Mouse (Mus musculus): ENCODE measurements around the gene Wdr64. TPM values are rescaled to one million over a fixed set of nuclear protein-coding genes. Genes with fewer than 3 reads are reported as not detected.

Gene Wdr64
- polyA plus RNA-seq, 1 experiment from 2014 or later: not detected

DNA sequence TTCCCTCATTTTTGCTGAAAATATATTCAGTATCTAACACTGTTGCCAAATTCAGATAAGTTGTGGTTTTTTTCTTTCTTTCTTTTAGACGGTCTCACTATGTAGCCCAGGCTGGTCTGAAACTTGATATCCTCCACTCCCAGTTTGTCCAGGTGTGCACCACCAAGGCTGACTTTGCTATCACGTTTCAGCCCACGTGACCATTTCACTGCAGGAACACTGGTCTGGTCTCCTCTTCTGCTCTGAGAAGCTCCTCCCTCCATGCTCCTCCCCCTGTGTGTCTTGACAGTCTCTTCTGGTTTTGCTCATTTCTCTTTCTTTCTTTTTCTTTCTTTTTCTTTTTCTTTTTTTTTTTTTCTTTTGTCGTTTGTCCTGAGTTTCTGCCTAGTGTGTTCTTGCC, 1.4 kb downstream of the Wdr64 start:
- Histone ChIP-seq H3K27me3 (replicated peaks; ENCODE audit: control insufficient read depth, insufficient read depth, low read length) (no peaks in the 10 kb centered on the region), H3K4me1 (replicated peaks; ENCODE audit: control insufficient read depth, insufficient read depth, low read length) (no peaks in the 10 kb centered on the region), H3K4me3 (ENCODE audit: low read depth, low read length) (no peak overlapping the region), H3K36me3 (ENCODE audit: control insufficient read depth, insufficient read depth, low read length) (no peaks in the 10 kb centered on the region), H3K9me3 (ENCODE audit: control insufficient read depth, low read length) (no peaks in the 10 kb centered on the region), H3K27ac (ENCODE audit: low read depth, low read length) (no peak overlapping the region), H3K9ac (ENCODE audit: low read depth, low read length) (no peak overlapping the region), H3K4me2 (no peak overlapping the region)
- 0 out of 2 replicates have a peak, but pooled peaks have one; percentile 57 for ATAC-seq (replicated peaks; ENCODE audit: low FRiP score)
- 34% methylated on average over 4 of the region's 4 CpGs for WGBS
- DNase-seq (ENCODE audit: low spot score): no peak

DNA sequence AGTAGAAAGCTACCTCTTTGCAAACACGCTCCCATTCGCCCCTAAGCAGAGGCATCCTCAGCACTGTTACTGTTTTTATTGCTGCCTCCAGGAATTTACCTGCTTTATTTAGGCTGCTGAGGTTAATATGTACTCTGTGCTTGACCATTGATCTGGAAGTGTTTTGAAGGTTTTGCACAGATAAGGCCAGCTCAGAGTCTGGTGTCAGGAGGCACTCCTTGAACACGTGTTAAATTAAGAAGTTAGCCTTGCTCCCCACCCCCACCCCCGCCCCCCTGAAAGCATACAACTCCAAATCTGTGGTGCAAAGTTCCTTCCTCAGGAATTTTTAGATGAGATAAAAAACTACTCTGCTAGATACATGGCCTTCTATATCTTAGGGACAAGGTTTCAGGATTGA, 2.8 kb downstream of the Wdr64 start:
- no peak overlapping the region for H3K9ac ChIP-seq (ENCODE audit: low read depth, low read length)
- DNase-seq (ENCODE audit: low spot score): no peak
- H3K36me3 ChIP-seq (ENCODE audit: control insufficient read depth, insufficient read depth, low read length): no peaks in the 10 kb centered on the region
- H3K27ac ChIP-seq (ENCODE audit: low read depth, low read length): no peak overlapping the region
- no peaks in the 10 kb centered on the region for H3K4me1 ChIP-seq (replicated peaks; ENCODE audit: control insufficient read depth, insufficient read depth, low read length)
- H3K9me3 ChIP-seq (ENCODE audit: control insufficient read depth, low read length): no peaks in the 10 kb centered on the region
- H3K27me3 ChIP-seq (replicated peaks; ENCODE audit: control insufficient read depth, insufficient read depth, low read length): no peaks in the 10 kb centered on the region
- H3K4me3 ChIP-seq (ENCODE audit: low read depth, low read length): no peak overlapping the region
- H3K4me2 ChIP-seq: no peak overlapping the region
- ATAC-seq (replicated peaks; ENCODE audit: low FRiP score): no peak
- 66% methylated on average over 4 of the region's 4 CpGs for WGBS

DNA sequence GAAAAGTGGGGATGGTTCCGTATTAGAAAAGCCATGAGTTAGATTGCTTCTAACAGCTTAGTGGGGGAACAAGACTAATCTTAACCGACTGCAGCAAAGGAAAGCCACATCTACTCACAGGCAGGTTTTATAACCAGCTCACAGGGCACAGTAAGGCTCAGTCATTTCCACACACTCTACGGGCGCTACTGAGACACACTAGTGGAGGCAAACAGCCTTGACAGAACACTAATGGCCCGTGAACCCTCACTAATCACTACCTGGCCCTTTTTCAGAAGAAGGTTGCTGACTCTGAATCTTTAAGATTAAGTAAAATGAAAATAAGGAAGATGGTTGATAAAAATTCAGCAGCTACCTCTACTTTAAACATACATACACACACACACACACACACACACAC, 9.2 kb downstream of the Wdr64 start:
- ATAC-seq (replicated peaks; ENCODE audit: low FRiP score) (no peak), DNase-seq (ENCODE audit: low spot score) (no peak)
- H3K4me2 ChIP-seq: no peak overlapping the region
- H3K27ac ChIP-seq (ENCODE audit: low read depth, low read length): no peak overlapping the region
- no peaks in the 10 kb centered on the region for H3K9me3 ChIP-seq (ENCODE audit: control insufficient read depth, low read length)
- no peak overlapping the region for H3K4me3 ChIP-seq (ENCODE audit: low read depth, low read length)
- H3K36me3 ChIP-seq (ENCODE audit: control insufficient read depth, insufficient read depth, low read length): no peaks in the 10 kb centered on the region
- H3K27me3 ChIP-seq (replicated peaks; ENCODE audit: control insufficient read depth, insufficient read depth, low read length): no peaks in the 10 kb centered on the region
- H3K4me1 ChIP-seq (replicated peaks; ENCODE audit: control insufficient read depth, insufficient read depth, low read length): no peaks in the 10 kb centered on the region
- H3K9ac ChIP-seq (ENCODE audit: low read depth, low read length): no peak overlapping the region
- 78% methylated on average over 5 of the region's 5 CpGs for WGBS

DNA sequence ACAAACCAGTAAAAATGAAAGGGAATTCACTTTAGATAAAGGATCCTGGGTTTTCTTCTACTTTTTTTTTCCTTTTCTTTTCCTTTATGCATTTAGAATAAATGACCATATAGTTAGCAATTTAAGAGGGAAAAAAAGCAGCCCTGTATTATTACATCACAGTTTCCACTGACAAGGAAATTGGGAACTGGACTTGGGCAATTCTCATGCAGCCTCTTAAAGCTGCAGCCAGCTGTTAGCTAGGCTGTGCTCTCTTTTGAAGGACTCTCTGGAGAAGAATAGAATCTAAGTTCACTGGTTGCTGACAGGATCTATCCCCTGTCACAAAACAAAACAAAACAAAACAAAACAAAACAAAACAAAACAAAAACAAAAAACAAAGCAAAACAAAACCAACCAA, 9.6 kb downstream of the Wdr64 start:
- H3K27ac ChIP-seq (ENCODE audit: low read depth, low read length): no peak overlapping the region
- no peaks in the 10 kb centered on the region for H3K4me1 ChIP-seq (replicated peaks; ENCODE audit: control insufficient read depth, insufficient read depth, low read length)
- H3K9ac ChIP-seq (ENCODE audit: low read depth, low read length): no peak overlapping the region
- no peak overlapping the region for H3K4me2 ChIP-seq
- ATAC-seq (replicated peaks; ENCODE audit: low FRiP score): no peak
- H3K27me3 ChIP-seq (replicated peaks; ENCODE audit: control insufficient read depth, insufficient read depth, low read length): no peaks in the 10 kb centered on the region
- H3K4me3 ChIP-seq (ENCODE audit: low read depth, low read length): no peak overlapping the region
- DNase-seq (ENCODE audit: low spot score): no peak
- no peaks in the 10 kb centered on the region for H3K36me3 ChIP-seq (ENCODE audit: control insufficient read depth, insufficient read depth, low read length)
- no peaks in the 10 kb centered on the region for H3K9me3 ChIP-seq (ENCODE audit: control insufficient read depth, low read length)

DNA sequence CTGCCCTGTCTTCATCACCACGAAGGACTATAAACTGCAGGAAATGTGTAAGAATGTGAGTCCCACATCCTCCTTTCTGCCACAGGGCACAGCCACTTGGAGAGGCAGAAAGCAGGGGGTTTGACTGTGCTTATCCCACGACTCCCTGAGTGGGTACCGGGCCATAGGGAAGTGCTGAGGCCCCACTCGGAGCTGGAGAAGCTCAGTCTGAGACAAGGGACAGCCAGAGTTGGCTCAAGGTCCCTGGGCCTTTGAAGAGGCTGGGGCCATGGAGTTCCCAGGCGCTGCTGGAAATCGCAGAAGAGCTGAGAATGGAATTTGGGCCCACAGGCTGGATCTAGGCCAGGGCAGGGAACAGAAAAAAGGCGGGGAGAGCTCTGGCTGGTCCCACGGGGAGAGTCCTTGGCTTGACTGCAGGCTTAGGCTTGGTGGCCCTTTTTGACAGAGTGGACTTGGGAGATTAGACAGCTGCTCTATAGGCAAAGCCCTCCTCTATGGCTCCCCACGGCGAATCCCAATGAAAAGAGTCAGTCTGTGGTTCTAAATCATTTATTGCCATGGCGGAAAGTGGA, 14.0 kb downstream of the Wdr64 start:
- no peak overlapping the region for H3K27ac ChIP-seq (ENCODE audit: low read depth, low read length)
- no peak for ATAC-seq (replicated peaks; ENCODE audit: low FRiP score)
- no peaks in the 10 kb centered on the region for H3K4me1 ChIP-seq (replicated peaks; ENCODE audit: control insufficient read depth, insufficient read depth, low read length)
- H3K36me3 ChIP-seq (ENCODE audit: control insufficient read depth, insufficient read depth, low read length): no peaks in the 10 kb centered on the region
- WGBS: 81% methylated on average over 11 of the region's 11 CpGs
- H3K4me3 ChIP-seq (ENCODE audit: low read depth, low read length): no peak overlapping the region
- no peak overlapping the region for H3K9ac ChIP-seq (ENCODE audit: low read depth, low read length)
- H3K9me3 ChIP-seq (ENCODE audit: control insufficient read depth, low read length): no peaks in the 10 kb centered on the region
- H3K4me2 ChIP-seq: no peak overlapping the region
- H3K27me3 ChIP-seq (replicated peaks; ENCODE audit: control insufficient read depth, insufficient read depth, low read length): no peaks in the 10 kb centered on the region
- no peak for DNase-seq (ENCODE audit: low spot score)

DNA sequence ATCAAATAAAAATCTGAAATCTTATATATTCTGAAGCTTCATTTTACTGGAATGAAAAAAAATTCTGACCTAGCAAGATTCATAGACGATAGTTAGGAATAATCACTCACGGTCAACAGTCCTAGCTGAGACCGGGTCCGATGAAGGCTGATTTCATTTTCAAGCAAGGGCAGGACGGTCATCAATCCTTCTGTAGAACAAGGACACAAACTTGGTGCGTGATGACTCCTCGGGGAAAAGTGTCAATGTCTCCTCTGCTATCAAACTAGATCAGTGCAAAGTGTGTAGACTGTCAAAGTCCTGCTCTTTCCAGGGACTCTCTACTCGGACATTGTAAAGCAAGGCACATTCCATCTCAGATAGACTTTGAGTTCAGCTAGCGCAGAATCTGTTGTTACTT, 18.4 kb downstream of the Wdr64 start:
- Histone ChIP-seq H3K27ac (ENCODE audit: low read depth, low read length) (no peak overlapping the region), H3K27me3 (replicated peaks; ENCODE audit: control insufficient read depth, insufficient read depth, low read length) (no peaks in the 10 kb centered on the region), H3K9me3 (ENCODE audit: control insufficient read depth, low read length) (no peaks in the 10 kb centered on the region), H3K36me3 (ENCODE audit: control insufficient read depth, insufficient read depth, low read length) (no peaks in the 10 kb centered on the region), H3K4me2 (no peak overlapping the region), H3K4me1 (replicated peaks; ENCODE audit: control insufficient read depth, insufficient read depth, low read length) (no peaks in the 10 kb centered on the region), H3K9ac (ENCODE audit: low read depth, low read length) (no peak overlapping the region), H3K4me3 (ENCODE audit: low read depth, low read length) (no peak overlapping the region)
- 86% methylated on average over 9 of the region's 9 CpGs for WGBS
- DNase-seq (ENCODE audit: low spot score) (no peak), ATAC-seq (replicated peaks; ENCODE audit: low FRiP score) (no peak)

DNA sequence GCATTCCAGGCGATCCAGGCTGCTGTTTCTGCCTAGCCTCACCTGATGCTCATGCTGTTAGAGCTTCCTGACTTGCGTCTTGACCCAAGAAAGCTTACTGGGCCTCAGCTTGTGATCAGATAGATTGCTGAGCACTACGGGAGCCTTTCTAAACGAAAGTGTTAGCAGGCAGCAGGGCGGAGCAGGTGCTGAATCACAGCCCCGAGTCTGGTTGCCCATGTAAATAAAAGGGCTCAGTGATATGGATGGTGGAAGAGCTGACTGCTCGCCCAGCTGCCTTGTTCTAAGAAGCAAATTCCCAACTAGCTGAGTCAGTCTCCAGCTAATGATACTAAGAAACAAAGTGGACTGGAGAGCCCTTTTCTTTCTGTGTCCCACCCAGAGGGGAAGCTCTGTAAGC, 27.4 kb downstream of the Wdr64 start:
- no peak overlapping the region for H3K4me3 ChIP-seq (ENCODE audit: low read depth, low read length)
- WGBS: 36% methylated on average over 7 of the region's 7 CpGs
- no peak overlapping the region for H3K27ac ChIP-seq (ENCODE audit: low read depth, low read length)
- H3K9me3 ChIP-seq (ENCODE audit: control insufficient read depth, low read length): no peaks in the 10 kb centered on the region
- no peaks in the 10 kb centered on the region for H3K27me3 ChIP-seq (replicated peaks; ENCODE audit: control insufficient read depth, insufficient read depth, low read length)
- H3K9ac ChIP-seq (ENCODE audit: low read depth, low read length): no peak overlapping the region
- no peak overlapping the region for H3K4me2 ChIP-seq
- ATAC-seq (replicated peaks; ENCODE audit: low FRiP score): no peak
- no peaks in the 10 kb centered on the region for H3K36me3 ChIP-seq (ENCODE audit: control insufficient read depth, insufficient read depth, low read length)
- no peaks in the 10 kb centered on the region for H3K4me1 ChIP-seq (replicated peaks; ENCODE audit: control insufficient read depth, insufficient read depth, low read length)
- no peak for DNase-seq (ENCODE audit: low spot score)

DNA sequence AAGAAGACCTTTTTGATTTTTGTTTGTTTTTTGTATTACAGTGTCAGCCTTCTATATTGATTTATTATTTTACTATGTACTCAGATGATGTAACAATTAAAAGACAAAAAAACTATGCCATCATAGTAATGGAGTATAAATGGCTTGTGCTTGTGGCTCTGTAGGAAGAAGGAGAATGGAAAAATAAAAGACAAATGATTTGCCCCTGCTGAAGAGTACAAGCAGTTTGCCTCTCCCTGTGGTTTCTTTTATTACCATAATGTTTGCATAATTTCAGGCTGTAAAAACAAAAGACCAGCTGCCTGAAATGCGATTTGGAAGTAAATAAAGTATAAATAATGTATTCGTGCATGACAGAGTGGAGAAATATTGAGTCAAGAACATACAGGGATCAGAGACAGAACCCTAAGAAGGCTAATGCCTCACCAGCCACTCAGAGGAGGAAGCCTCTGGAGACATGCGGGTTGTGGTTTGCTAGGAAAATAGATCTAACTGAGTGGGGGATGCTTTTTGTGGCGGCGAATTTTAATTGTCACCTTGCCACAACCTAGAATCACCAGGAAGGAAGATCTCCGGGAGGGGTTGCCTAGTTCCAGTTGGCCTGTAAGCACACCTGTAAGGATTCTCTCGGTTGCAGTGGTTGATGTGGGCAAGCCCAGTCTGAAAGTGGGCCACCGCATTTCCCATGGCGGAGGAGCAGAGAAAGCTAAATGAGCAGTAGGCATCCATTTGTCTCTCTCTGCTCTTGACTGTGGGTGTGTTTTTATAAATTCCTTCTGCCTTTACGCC, 56.4 kb downstream of the Wdr64 start:
- no peaks in the 10 kb centered on the region for H3K9me3 ChIP-seq (ENCODE audit: control insufficient read depth, low read length)
- 73% methylated on average over 10 of the region's 10 CpGs for WGBS
- no peak for DNase-seq (ENCODE audit: low spot score)
- no peak overlapping the region for H3K27ac ChIP-seq (ENCODE audit: low read depth, low read length)
- no peaks in the 10 kb centered on the region for H3K4me1 ChIP-seq (replicated peaks; ENCODE audit: control insufficient read depth, insufficient read depth, low read length)
- H3K9ac ChIP-seq (ENCODE audit: low read depth, low read length): no peak overlapping the region
- ATAC-seq (replicated peaks; ENCODE audit: low FRiP score): no peak
- no peak overlapping the region for H3K4me2 ChIP-seq
- H3K36me3 ChIP-seq (ENCODE audit: control insufficient read depth, insufficient read depth, low read length): no peaks in the 10 kb centered on the region
- no peaks in the 10 kb centered on the region for H3K27me3 ChIP-seq (replicated peaks; ENCODE audit: control insufficient read depth, insufficient read depth, low read length)
- H3K4me3 ChIP-seq (ENCODE audit: low read depth, low read length): no peak overlapping the region

DNA sequence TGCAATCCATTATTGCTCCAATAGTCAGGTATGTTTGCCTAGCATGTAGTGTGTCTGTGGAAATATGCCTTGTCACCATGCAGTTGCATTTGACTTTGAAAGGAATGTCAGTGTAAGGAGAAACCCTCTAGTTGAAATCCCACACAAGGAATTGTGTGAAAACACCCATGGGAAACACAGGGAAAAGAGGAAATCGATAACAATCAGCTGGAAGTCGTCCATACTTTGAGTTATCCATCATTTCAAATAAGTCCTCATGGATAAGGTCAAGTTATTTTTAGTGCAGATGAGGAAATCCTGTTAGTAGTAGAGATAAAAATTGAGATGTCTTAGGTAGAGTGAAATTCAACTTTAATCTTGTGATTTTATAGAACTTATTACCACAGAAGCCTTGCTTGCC, 96.3 kb downstream of the Wdr64 start:
- no peak overlapping the region for H3K27ac ChIP-seq (ENCODE audit: low read depth, low read length)
- H3K4me2 ChIP-seq: no peak overlapping the region
- no peaks in the 10 kb centered on the region for H3K36me3 ChIP-seq (ENCODE audit: control insufficient read depth, insufficient read depth, low read length)
- no peak overlapping the region for H3K9ac ChIP-seq (ENCODE audit: low read depth, low read length)
- ATAC-seq (replicated peaks; ENCODE audit: low FRiP score): no peak
- no peaks in the 10 kb centered on the region for H3K27me3 ChIP-seq (replicated peaks; ENCODE audit: control insufficient read depth, insufficient read depth, low read length)
- no peaks in the 10 kb centered on the region for H3K9me3 ChIP-seq (ENCODE audit: control insufficient read depth, low read length)
- no peak for DNase-seq (ENCODE audit: low spot score)
- 69% methylated on average over 2 of the region's 2 CpGs for WGBS
- H3K4me3 ChIP-seq (ENCODE audit: low read depth, low read length): no peak overlapping the region
- H3K4me1 ChIP-seq (replicated peaks; ENCODE audit: control insufficient read depth, insufficient read depth, low read length): no peaks in the 10 kb centered on the region
